Mouse (Mus musculus) G1E (cell line): ENCODE results near the gene Wdr81.

Experiments
- CTCF ChIP-seq: IDR thresholded peaks from 2 replicates; pipeline ENCODE4 v1.5.1; 2012; ENCODE audit warnings: low read depth, low read length, inconsistent platforms, mixed read lengths
- GATA1 ChIP-seq: IDR thresholded peaks from 2 replicates; pipeline ENCODE4 v1.6.1; 2012; ENCODE audit warnings: borderline replicate concordance, low read length, inconsistent platforms, mixed read lengths
- GATA2 ChIP-seq: IDR thresholded peaks from 2 replicates; pipeline ENCODE4 v1.6.1; 2012; ENCODE audit warnings: low read depth, low read length, inconsistent platforms, borderline replicate concordance
- POLR2AphosphoS5 ChIP-seq: IDR thresholded peaks from 2 replicates; pipeline ENCODE4 v1.6.1; 2012; ENCODE audit warnings: low read depth, low read length, inconsistent platforms; ENCODE audit not compliant: insufficient replicate concordance

- TF ChIP-seq CTCF (no peak), POLR2AphosphoS5 (no peak), GATA2 (no peak), GATA1 (no peak)
Measured at GRCm38 (mm10) chr11:75420810-75421374, 33.6 kb downstream of the Wdr81 start.
